Mouse (Mus musculus) G1E (cell line): ENCODE measurements around the gene Isy1.

Experiments used
- CTCF ChIP-seq: IDR thresholded peaks from 2 replicates; pipeline ENCODE4 v1.5.1; 2012; ENCODE audit warnings: low read depth, low read length, inconsistent platforms, mixed read lengths
- POLR2AphosphoS5 ChIP-seq: IDR thresholded peaks from 2 replicates; pipeline ENCODE4 v1.6.1; 2012; ENCODE audit warnings: low read depth, low read length, inconsistent platforms; ENCODE audit not compliant: insufficient replicate concordance

DNA sequence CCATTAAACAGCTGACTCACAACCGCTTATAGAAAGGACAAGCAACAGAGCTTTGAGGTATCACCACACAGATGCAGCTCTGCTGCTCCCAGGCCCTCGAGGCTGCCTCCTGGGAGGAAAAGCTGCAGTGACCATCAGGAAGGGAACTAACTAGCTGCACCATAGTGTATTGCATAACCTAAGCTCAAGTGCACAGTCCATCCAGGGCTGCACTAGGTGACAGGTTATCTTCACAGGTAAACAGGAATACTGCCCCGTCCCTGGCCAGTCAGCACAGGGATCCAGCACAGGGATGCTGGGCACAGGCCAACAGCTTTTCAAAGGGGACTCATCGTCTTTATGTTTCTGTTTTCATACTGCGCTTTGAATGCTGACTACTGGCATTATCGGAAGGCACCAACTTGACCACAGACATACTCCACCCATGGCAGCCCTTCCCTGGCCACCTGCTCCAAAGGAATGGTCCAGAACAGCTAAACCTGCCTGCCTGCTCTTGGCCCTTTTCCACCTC is 28.9 kb downstream of the Isy1 start:
- TF ChIP-seq CTCF (no peak), POLR2AphosphoS5 (no peak)
